Mouse (Mus musculus): Measurements from ENCODE around the gene H2-M10.4. TPM values are rescaled to one million over a fixed set of nuclear protein-coding genes. Genes with fewer than 3 reads are reported as not detected.
"Not testable (repeated sequence)": the region's sequence is repeated elsewhere in the genome, so short reads cannot be mapped to it uniquely, and the experiment has no call there.

Gene H2-M10.4
- not detected in 2 replicates for polyA plus RNA-seq (2015; fragmentation: Nextera tagmentation; extraction: Ambion mirVana)

DNA sequence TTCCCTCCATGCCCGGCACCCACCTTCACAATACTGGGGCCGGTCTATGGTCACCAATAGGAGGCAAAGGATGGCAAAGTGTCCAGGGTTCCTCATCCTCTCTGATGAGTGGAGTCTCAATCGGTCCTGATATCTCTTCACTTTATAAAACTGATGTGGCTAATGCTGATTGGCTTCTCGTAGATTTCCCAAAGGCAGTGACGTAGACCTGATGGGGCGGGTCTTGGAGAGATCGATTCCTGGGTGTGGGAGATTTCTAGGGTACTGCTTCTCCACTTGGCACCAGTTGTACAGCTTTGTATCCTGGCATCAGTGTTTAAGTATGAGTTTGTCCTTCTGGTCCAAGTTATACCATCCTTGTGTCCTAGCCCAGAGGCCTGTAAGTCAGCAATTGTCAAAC lies at the start of gene H2-M10.4:
TSS of gene H2-M10.4 (minus strand) at position 101 of the 400 bp plus-strand sequence.
- H3K36me3 ChIP-seq (ENCODE audit: control insufficient read depth, insufficient read depth, low read length): no peaks in the 10 kb centered on the region
- H3K4me2 ChIP-seq (ENCODE audit: low read depth, low read length): no peak within 1 kb of the TSS
- 87% methylated on average over 7 of the region's 7 CpGs for WGBS
- no peaks in the 10 kb centered on the region for H3K4me1 ChIP-seq (ENCODE audit: control insufficient read depth, insufficient read depth, low read length)
- H3K27me3 ChIP-seq (ENCODE audit: control insufficient read depth, insufficient read depth, low read length): no peaks in the 10 kb centered on the region
- H3K27ac ChIP-seq (ENCODE audit: low read length): no peak within 1 kb of the TSS
- no peak for ATAC-seq (ENCODE audit: insufficient read depth, low FRiP score)
- no peaks in the 10 kb centered on the region for H3K9me3 ChIP-seq (replicated peaks; ENCODE audit: control insufficient read depth, low read length)
- no peak within 1 kb of the TSS for H3K4me3 ChIP-seq (replicated peaks; ENCODE audit: low read length)
- no peak within 1 kb of the TSS for H3K9ac ChIP-seq (ENCODE audit: low read length)

GRCm38 (mm10) chr17:36503910-36504309 lies 41.8 kb upstream of the H2-M10.4 start:
- Histone ChIP-seq H3K4me2 (ENCODE audit: low read depth, low read length) (no peak overlapping the region), H3K27me3 (ENCODE audit: control insufficient read depth, insufficient read depth, low read length) (no peaks in the 10 kb centered on the region), H3K9me3 (replicated peaks; ENCODE audit: control insufficient read depth, low read length) (no peaks in the 10 kb centered on the region), H3K27ac (ENCODE audit: low read length) (no peak overlapping the region), H3K4me1 (ENCODE audit: control insufficient read depth, insufficient read depth, low read length) (no peaks in the 10 kb centered on the region), H3K9ac (ENCODE audit: low read length) (no peak overlapping the region), H3K4me3 (replicated peaks; ENCODE audit: low read length) (no peak overlapping the region), H3K36me3 (ENCODE audit: control insufficient read depth, insufficient read depth, low read length) (no peaks in the 10 kb centered on the region)
- ATAC-seq (ENCODE audit: insufficient read depth, low FRiP score): no peak

GRCm38 (mm10) chr17:36500435-36500834 lies 38.3 kb upstream of the H2-M10.4 start:
- Histone ChIP-seq H3K36me3 (ENCODE audit: control insufficient read depth, insufficient read depth, low read length) (no peaks in the 10 kb centered on the region), H3K27ac (ENCODE audit: low read length) (no peak overlapping the region), H3K27me3 (ENCODE audit: control insufficient read depth, insufficient read depth, low read length) (no peaks in the 10 kb centered on the region), H3K4me2 (ENCODE audit: low read depth, low read length) (no peak overlapping the region), H3K9me3 (replicated peaks; ENCODE audit: control insufficient read depth, low read length) (no peaks in the 10 kb centered on the region), H3K4me3 (replicated peaks; ENCODE audit: low read length) (no peak overlapping the region), H3K4me1 (ENCODE audit: control insufficient read depth, insufficient read depth, low read length) (no peaks in the 10 kb centered on the region), H3K9ac (ENCODE audit: low read length) (no peak overlapping the region)
- WGBS: 48% methylated on average over 1 of the region's 1 CpGs
- no peak for ATAC-seq (ENCODE audit: insufficient read depth, low FRiP score)

- not testable (repeated sequence) for H3K9ac ChIP-seq (ENCODE audit: low read length); H3K4me3 ChIP-seq (replicated peaks; ENCODE audit: low read length); H3K4me2 ChIP-seq (ENCODE audit: low read depth, low read length); H3K36me3 ChIP-seq (ENCODE audit: control insufficient read depth, insufficient read depth, low read length); H3K9me3 ChIP-seq (replicated peaks; ENCODE audit: control insufficient read depth, low read length); ATAC-seq (ENCODE audit: insufficient read depth, low FRiP score); H3K27me3 ChIP-seq (ENCODE audit: control insufficient read depth, insufficient read depth, low read length); H3K27ac ChIP-seq (ENCODE audit: low read length); H3K4me1 ChIP-seq (ENCODE audit: control insufficient read depth, insufficient read depth, low read length)
- WGBS: 91% methylated on average over 16 of the region's 16 CpGs
Measured at GRCm38 (mm10) chr17:36488181-36488580, 26.0 kb upstream of the H2-M10.4 start.

- Histone ChIP-seq H3K9ac (ENCODE audit: low read length) (no peak overlapping the region), H3K4me2 (ENCODE audit: low read depth, low read length) (no peak overlapping the region), H3K27ac (ENCODE audit: low read length) (no peak overlapping the region), H3K4me3 (replicated peaks; ENCODE audit: low read length) (no peak overlapping the region), H3K27me3 (ENCODE audit: control insufficient read depth, insufficient read depth, low read length) (no peaks in the 10 kb centered on the region), H3K4me1 (ENCODE audit: control insufficient read depth, insufficient read depth, low read length) (no peaks in the 10 kb centered on the region), H3K9me3 (replicated peaks; ENCODE audit: control insufficient read depth, low read length) (no peaks in the 10 kb centered on the region), H3K36me3 (ENCODE audit: control insufficient read depth, insufficient read depth, low read length) (no peaks in the 10 kb centered on the region)
- ATAC-seq (ENCODE audit: insufficient read depth, low FRiP score): no peak
- 78% methylated on average over 1 of the region's 1 CpGs for WGBS
Measured at GRCm38 (mm10) chr17:36486687-36487230, 24.6 kb upstream of the H2-M10.4 start.

DNA sequence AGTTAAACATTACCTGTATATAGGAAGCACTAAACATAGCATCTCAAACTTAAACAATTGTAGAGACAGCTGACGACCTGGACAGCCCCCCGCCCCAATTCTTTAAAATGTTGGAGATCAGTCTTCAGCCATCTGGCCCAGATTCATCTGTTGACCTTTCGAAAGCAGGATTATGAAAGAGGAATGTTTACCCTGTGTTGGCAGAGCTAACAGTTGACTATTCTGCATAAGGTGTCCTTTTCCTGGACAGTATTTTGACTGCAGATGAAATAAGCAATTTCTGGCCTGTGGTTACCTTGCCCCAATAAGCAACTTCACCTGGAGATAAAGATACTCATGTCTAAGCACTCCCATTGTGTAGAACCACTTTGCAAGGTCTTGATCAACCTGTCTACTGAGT lies 21.7 kb upstream of the H2-M10.4 start:
- ATAC-seq (ENCODE audit: insufficient read depth, low FRiP score): no peak
- Histone ChIP-seq H3K36me3 (ENCODE audit: control insufficient read depth, insufficient read depth, low read length) (no peaks in the 10 kb centered on the region), H3K4me2 (ENCODE audit: low read depth, low read length) (no peak overlapping the region), H3K27me3 (ENCODE audit: control insufficient read depth, insufficient read depth, low read length) (no peaks in the 10 kb centered on the region), H3K4me1 (ENCODE audit: control insufficient read depth, insufficient read depth, low read length) (no peaks in the 10 kb centered on the region), H3K9me3 (replicated peaks; ENCODE audit: control insufficient read depth, low read length) (no peaks in the 10 kb centered on the region), H3K9ac (ENCODE audit: low read length) (no peak overlapping the region), H3K27ac (ENCODE audit: low read length) (no peak overlapping the region), H3K4me3 (replicated peaks; ENCODE audit: low read length) (no peak overlapping the region)
- 66% methylated on average over 3 of the region's 3 CpGs for WGBS

- Histone ChIP-seq H3K9me3 (replicated peaks; ENCODE audit: control insufficient read depth, low read length) (no peaks in the 10 kb centered on the region), H3K4me3 (replicated peaks; ENCODE audit: low read length) (no peak overlapping the region), H3K9ac (ENCODE audit: low read length) (no peak overlapping the region), H3K4me1 (ENCODE audit: control insufficient read depth, insufficient read depth, low read length) (no peaks in the 10 kb centered on the region), H3K36me3 (ENCODE audit: control insufficient read depth, insufficient read depth, low read length) (no peaks in the 10 kb centered on the region), H3K4me2 (ENCODE audit: low read depth, low read length) (no peak overlapping the region), H3K27me3 (ENCODE audit: control insufficient read depth, insufficient read depth, low read length) (no peaks in the 10 kb centered on the region), H3K27ac (ENCODE audit: low read length) (no peak overlapping the region)
- WGBS: 64% methylated on average over 4 of the region's 4 CpGs
- ATAC-seq (ENCODE audit: insufficient read depth, low FRiP score): no peak
Measured at GRCm38 (mm10) chr17:36456260-36456659, 5.9 kb downstream of the H2-M10.4 start.

DNA sequence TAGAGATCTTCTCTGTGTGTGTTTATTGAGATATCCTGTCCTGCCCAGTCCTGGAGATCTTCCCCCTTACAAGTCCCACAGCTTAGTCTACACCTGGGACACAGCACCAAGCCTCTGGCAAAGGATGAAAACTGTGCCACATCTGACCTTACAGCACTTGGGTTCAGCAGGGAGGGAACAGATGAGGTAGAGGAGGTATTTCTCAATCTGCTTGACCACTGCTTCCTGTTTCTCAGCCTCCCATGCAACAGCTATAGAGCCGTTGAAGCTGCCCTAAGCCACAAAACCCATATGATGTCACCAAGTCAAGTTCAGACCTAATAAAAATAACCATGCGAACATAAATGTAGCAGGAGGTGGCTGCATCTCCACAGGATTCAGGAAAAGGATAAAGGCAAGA lies 30.7 kb downstream of the H2-M10.4 start:
- 65% methylated on average over 2 of the region's 2 CpGs for WGBS
- Histone ChIP-seq H3K27me3 (ENCODE audit: control insufficient read depth, insufficient read depth, low read length) (no peaks in the 10 kb centered on the region), H3K27ac (ENCODE audit: low read length) (no peak overlapping the region), H3K4me3 (replicated peaks; ENCODE audit: low read length) (no peak overlapping the region), H3K4me2 (ENCODE audit: low read depth, low read length) (no peak overlapping the region), H3K9ac (ENCODE audit: low read length) (no peak overlapping the region), H3K4me1 (ENCODE audit: control insufficient read depth, insufficient read depth, low read length) (no peaks in the 10 kb centered on the region), H3K9me3 (replicated peaks; ENCODE audit: control insufficient read depth, low read length) (no peaks in the 10 kb centered on the region), H3K36me3 (ENCODE audit: control insufficient read depth, insufficient read depth, low read length) (no peaks in the 10 kb centered on the region)
- ATAC-seq (ENCODE audit: insufficient read depth, low FRiP score): no peak

DNA sequence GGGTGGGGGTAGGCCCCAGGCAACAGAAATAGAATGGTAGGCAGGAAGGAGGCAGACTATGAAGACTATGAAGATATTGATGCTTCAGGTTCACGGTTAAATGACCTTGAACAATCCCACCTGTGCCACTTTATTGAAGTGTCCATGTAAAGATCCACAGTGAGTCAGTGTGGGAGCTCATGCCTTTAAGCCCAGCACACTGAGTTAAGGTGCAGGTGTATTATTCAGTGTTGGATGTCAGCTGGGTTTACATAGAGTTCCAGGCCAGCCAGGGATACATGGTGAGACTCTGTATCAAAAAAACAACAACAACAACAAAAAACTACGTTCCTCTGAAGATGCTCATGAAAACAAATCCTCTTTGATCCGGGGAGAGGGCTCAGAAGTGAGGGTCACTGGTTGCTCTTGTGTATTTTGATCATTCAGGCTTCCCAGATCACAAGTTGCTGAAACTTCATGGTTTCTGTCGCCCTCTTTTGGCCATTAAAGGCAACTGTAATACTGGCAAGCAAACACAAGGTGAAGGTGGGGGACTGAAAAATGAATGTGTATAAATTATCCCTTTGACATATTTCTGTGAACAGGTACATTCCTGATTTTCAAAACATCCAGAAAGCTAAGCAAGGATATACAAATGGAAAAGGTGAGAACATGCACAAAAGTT lies 43.9 kb downstream of the H2-M10.4 start:
- Histone ChIP-seq H3K9me3 (replicated peaks; ENCODE audit: control insufficient read depth, low read length) (no peaks in the 10 kb centered on the region), H3K27me3 (ENCODE audit: control insufficient read depth, insufficient read depth, low read length) (no peaks in the 10 kb centered on the region), H3K4me3 (replicated peaks; ENCODE audit: low read length) (no peak overlapping the region), H3K4me2 (ENCODE audit: low read depth, low read length) (no peak overlapping the region), H3K27ac (ENCODE audit: low read length) (no peak overlapping the region), H3K4me1 (ENCODE audit: control insufficient read depth, insufficient read depth, low read length) (no peaks in the 10 kb centered on the region), H3K36me3 (ENCODE audit: control insufficient read depth, insufficient read depth, low read length) (no peaks in the 10 kb centered on the region), H3K9ac (ENCODE audit: low read length) (no peak overlapping the region)
- ATAC-seq (ENCODE audit: insufficient read depth, low FRiP score): no peak
- WGBS: 15% methylated on average over 4 of the region's 4 CpGs
